Mouse (Mus musculus): ENCODE results near the gene Arhgef17.

DNA sequence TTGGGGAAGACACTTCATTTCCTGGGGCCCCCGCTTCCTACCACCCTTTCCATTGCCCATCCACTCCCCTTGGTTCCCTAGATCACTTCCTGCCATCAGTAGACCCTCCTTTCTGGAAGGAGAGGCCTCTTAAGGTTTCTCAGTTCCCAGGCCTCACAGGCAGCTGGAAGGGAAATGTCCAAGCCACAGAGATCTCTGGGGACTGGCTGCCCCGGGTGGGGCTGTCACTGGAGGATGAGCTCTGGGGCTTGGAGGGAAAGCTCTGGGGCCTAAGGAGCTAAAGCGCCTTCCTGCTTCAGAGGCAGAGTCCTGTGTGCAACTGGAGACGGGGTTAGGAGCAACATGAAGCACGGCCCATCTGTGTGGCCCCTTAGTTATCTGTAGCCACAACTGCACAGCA is 27.3 kb downstream of the Arhgef17 start:
- TF ChIP-seq POLR2A (IDR thresholded peaks at IDR 0.05; ENCODE audit: borderline replicate concordance, insufficient read depth, low read length), result no peak
- no peak for TF ChIP-seq CTCF (IDR thresholded peaks at IDR 0.05; ENCODE audit: borderline replicate concordance, insufficient read depth, low read depth, low read length)

Measured in cerebellum, adult 2 months (tissue).